Comparison of ENCODE assay signal across 9 mouse cellular contexts in the genomic region with DNA sequence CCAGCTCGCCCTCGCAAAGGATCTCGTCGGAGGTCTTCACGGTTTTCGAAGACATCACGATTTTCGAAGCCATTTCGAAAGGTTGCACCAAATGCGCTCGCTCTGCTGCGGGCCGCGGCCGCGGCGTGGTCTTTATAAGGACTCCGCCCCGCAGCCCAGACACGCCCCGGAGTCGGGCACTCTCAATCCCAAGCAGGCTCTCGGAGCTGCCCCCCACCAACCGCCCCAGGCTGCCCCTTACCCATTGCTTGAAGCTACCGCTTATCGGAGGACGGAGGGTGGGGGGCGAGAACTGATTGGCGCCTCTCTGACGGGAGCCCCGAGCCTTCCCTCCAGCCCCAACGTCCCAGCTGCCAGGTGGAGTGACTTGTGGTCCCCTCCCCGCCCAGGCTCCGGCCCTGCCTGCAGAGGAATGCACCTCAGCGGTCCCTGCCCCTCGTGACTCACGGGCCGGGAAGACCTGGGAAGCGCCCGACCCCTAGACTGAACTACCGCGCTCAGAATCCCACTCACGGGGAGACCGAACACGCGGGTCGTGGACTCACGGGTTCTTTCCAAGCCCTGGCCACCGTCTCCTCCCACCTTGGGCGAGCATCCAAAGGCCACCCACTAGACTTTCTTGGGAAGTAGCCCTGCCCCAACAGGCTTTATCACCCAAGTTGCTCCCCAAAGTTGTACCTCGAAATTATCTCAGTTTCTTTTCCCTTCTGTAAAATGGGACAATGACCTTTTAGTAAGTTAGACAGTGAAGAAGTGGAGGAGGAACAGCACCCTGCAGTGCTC. TPM values are rescaled to one million over a fixed set of nuclear protein-coding genes. Genes with fewer than 3 reads are reported as not detected.
DNase-seq lines count a peak whose midpoint lies in the region; ATAC-seq and TF ChIP-seq lines count a peak whose summit lies in the region.
"Had no signal": no experiment of that assay in that cellular context is flagged by ENCODE, and none has a peak within 500 bp of the region (broad histone marks: within the 10 kb centered on the region; RNA-seq: fewer than 3 reads in every experiment).

A gene (minus strand): TSS at position 733 of the 783 bp plus-strand sequence.

- no peaks in the 10 kb centered on the region for H3K9me3 ChIP-seq in kidney, postnatal 0 days (replicated peaks; ENCODE audit: low read length)

- H3K9ac ChIP-seq in kidney, postnatal 0 days (ENCODE audit: low read depth, low read length), result peak within 1 kb of the TSS; percentile 41

- TF ChIP-seq CTCF in kidney, postnatal 0 days (IDR thresholded peaks at IDR 0.05; ENCODE audit: low read depth), result no peak

- ATAC-seq in kidney, postnatal 0 days (replicated peaks; ENCODE audit: low FRiP score, low read depth), result 0 out of 2 replicates have a peak, but pooled peaks have one; percentile 31

- WGBS in kidney, postnatal 0 days, result 2% methylated on average over 51 of the region's 51 CpGs

- peak; percentile 52 for DNase-seq in MEL-GATA-1-ER (ENCODE audit: extremely low read depth, low read depth)
- DNase-seq in adrenal gland, postnatal 10 days, result peak; percentile 37
- DNase-seq in gonadal fat pad, adult 2 months (ENCODE audit: low read depth), result no peak
- DNase-seq in kidney, postnatal 0 days (ENCODE audit: low spot score), result peak; percentile 28
- DNase-seq in lung, postnatal 36 days, result peak; percentile 54
- DNase-seq in urinary bladder, postnatal 36 days (ENCODE audit: low spot score in 2 of 2), result peak; percentile 33 to 46
- DNase-seq in layer of hippocampus, postnatal 10 days (ENCODE audit: low spot score in 2 of 2), result no peak
- no peak for DNase-seq in left cerebral cortex, adult 8-10 months (ENCODE audit: low spot score in 2 of 2)

- no peak within 1 kb of the TSS for H3K27ac ChIP-seq in kidney, postnatal 0 days

- peaks cover 12% of the 10 kb centered on the region for H3K27me3 ChIP-seq in kidney, postnatal 0 days (ENCODE audit: insufficient read depth, low read length)

- no peaks in the 10 kb centered on the region for H3K36me3 ChIP-seq in kidney, postnatal 0 days (ENCODE audit: insufficient read depth, low read length)

- peak within 1 kb of the TSS; percentile 74 for H3K4me2 ChIP-seq in kidney, postnatal 0 days (ENCODE audit: low read length)

- 0 out of 2 replicates have a peak, but pooled peaks cover 7% of the 10 kb centered on the region for H3K4me1 ChIP-seq in kidney, postnatal 0 days (replicated peaks; ENCODE audit: insufficient read depth, low read length)

- peak within 1 kb of the TSS; percentile 42 for H3K4me3 ChIP-seq in kidney, postnatal 0 days (replicated peaks; ENCODE audit: low read depth, low read length)

RNA-seq across cellular contexts. Expression of the gene that starts here (rescaled TPM):
- total RNA-seq in adrenal gland, postnatal 10 days (2021), result under 1 TPM in 1 of 2 experiments, not detected in 1; 0.82 TPM
- polyA plus RNA-seq in gonadal fat pad, adult 2 months (2012; rRNA removed), result 11.8 and 13.8 TPM in 2 replicates
- 23.8 and 23.9 TPM in 2 replicates for polyA plus RNA-seq in kidney, postnatal 0 days (2015; fragmentation: Nextera tagmentation; extraction: Ambion mirVana)
- not detected for total RNA-seq in layer of hippocampus, postnatal 10 days (2021)
- total RNA-seq in left cerebral cortex, adult 8-10 months (2022), result not detected
- total RNA-seq: heart, adult 18-20 months had no signal

Comparison
In these comparisons a context has a peak if more than half of its experiments do, and no peak if none do; other contexts are left out.
1. Peak in DNase-seq in adrenal gland, postnatal 10 days; RNA of the gene not detected or under 1 TPM.
2. DNase-seq: peak in MEL-GATA-1-ER (single experiment), kidney, postnatal 0 days (single experiment), lung, postnatal 36 days (single experiment) and urinary bladder, postnatal 36 days (2 of 2); none in gonadal fat pad, adult 2 months (single experiment), layer of hippocampus, postnatal 10 days (0 of 2) and left cerebral cortex, adult 8-10 months (0 of 2).